10 mouse cellular contexts compared by ENCODE assay signal in the genomic region with DNA sequence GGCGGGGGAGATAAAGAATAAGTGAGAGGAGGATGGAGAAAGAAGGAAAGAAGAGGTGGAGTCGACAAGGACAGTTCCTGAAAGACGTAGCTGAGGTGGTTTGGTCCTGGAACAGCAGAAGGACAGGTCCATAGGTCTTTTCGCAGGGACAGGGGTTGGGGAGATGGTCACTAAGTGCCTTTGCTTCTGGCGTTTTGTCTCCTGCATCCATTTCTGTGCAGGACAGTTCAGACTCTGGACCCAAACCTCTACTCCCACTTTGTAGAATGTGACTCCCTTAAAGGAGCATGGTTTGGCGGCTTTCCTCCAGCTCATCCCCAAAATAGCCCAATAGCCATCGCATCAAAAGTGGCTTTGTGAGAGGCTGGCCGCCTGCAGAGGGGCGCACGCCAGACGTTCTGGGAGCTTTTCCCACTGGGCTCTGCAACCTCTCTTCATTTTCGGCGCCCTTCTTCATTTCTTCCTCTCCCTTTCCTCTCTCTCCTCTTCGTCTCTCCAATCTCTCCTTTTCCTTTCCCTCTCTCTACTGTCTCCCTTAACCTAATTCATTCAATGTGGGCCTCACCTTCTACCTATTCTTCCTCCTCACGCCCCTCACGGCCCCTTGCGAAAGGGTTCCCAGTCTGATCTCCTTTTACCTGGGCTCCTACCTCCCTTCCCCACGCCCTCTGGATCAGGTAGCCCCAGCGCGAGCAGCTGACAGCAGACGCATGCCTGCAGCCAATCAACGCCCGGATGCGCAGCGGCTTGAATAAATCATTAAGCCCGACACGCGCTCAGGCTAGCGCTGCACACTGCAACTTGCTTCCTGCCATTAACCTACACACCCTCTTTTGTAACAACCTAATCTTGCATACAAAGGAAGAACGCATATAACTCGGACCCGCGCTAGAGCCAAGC. TPM values are rescaled to one million over a fixed set of nuclear protein-coding genes. Genes with fewer than 3 reads are reported as not detected.
DNase-seq lines count a peak whose midpoint lies in the region; ATAC-seq and TF ChIP-seq lines count a peak whose summit lies in the region.
"Had no signal": no experiment of that assay in that cellular context is flagged by ENCODE, and none has a peak within 500 bp of the region (broad histone marks: within the 10 kb centered on the region; RNA-seq: fewer than 3 reads in every experiment).

No protein-coding gene starts in this region.

- H3K27ac ChIP-seq in intestine, embryonic 15.5 days: no peak overlapping the region
- H3K27ac ChIP-seq in limb, embryonic 14.5 days (replicated peaks; ENCODE audit: low read depth, low read length): no peak overlapping the region
- H3K27ac ChIP-seq: macrophage had no signal

- 2% methylated on average over 33 of the region's 33 CpGs for WGBS in intestine, embryonic 15.5 days
- WGBS in limb, embryonic 14.5 days: 1% methylated on average over 30 of the region's 33 CpGs

- H3K4me3 ChIP-seq in intestine, embryonic 15.5 days (replicated peaks): peak overlapping the region; percentile 9; the same call in 1 of the 2 replicates
- H3K4me3 ChIP-seq in limb, embryonic 14.5 days (replicated peaks; ENCODE audit: low read length): peak overlapping the region; percentile 14

- no peak for TF ChIP-seq POLR2A in limb, embryonic 14.5 days (IDR thresholded peaks at IDR 0.05; ENCODE audit: borderline replicate concordance, extremely low read depth, insufficient read depth, insufficient read length)

- ATAC-seq in frontal cortex, adult (ENCODE audit: low TSS enrichment): peak; percentile 87
- ATAC-seq in intestine, embryonic 15.5 days: peak; percentile 95
- no peak for ATAC-seq in limb, embryonic 14.5 days (ENCODE audit: low FRiP score, low read depth)
- no peak for ATAC-seq in monocyte, adult 5-6 weeks (replicated peaks; ENCODE audit: insufficient number of reproducible peaks, low FRiP score, low TSS enrichment, poor library complexity, severe bottlenecking)
- no peak for ATAC-seq in megakaryocyte-erythroid progenitor cell, adult 5-6 weeks (replicated peaks; ENCODE audit: low FRiP score, low TSS enrichment, poor library complexity, severe bottlenecking)

- peak overlapping the region; percentile 34 for H3K4me2 ChIP-seq in intestine, embryonic 15.5 days (replicated peaks)
- peak overlapping the region; percentile 11 for H3K4me2 ChIP-seq in limb, embryonic 14.5 days (replicated peaks; ENCODE audit: low read depth, low read length, severe bottlenecking)

- peaks cover 68% of the 10 kb centered on the region for H3K27me3 ChIP-seq in intestine, embryonic 15.5 days (replicated peaks)
- peaks cover 68% of the 10 kb centered on the region for H3K27me3 ChIP-seq in limb, embryonic 14.5 days (ENCODE audit: control insufficient read depth, insufficient read depth, low read length)

- no peaks in the 10 kb centered on the region for H3K4me1 ChIP-seq in intestine, embryonic 15.5 days (replicated peaks)
- H3K4me1 ChIP-seq in limb, embryonic 14.5 days (ENCODE audit: control insufficient read depth, insufficient read depth, low read length): no peaks in the 10 kb centered on the region

- DNase-seq in frontal cortex, postnatal 10 days (ENCODE audit: low spot score in 2 of 2): no peak
- peak; percentile 77 for DNase-seq in embryo, embryonic 10.5 days (ENCODE audit: low spot score)
- DNase-seq in limb, embryonic 14.5 days (ENCODE audit: low spot score): no peak
- DNase-seq in right cerebral cortex, postnatal 10 days (ENCODE audit: low spot score in 2 of 2): peak; percentile 74 to 77

- no peaks in the 10 kb centered on the region for H3K36me3 ChIP-seq in intestine, embryonic 15.5 days
- H3K36me3 ChIP-seq in limb, embryonic 14.5 days (ENCODE audit: control insufficient read depth, insufficient read depth, low read length): no peaks in the 10 kb centered on the region

- no peak overlapping the region for H3K9ac ChIP-seq in intestine, embryonic 15.5 days
- no peak overlapping the region for H3K9ac ChIP-seq in limb, embryonic 14.5 days (ENCODE audit: low read depth, low read length, severe bottlenecking)

- H3K9me3 ChIP-seq in intestine, embryonic 15.5 days: no peaks in the 10 kb centered on the region
- H3K9me3 ChIP-seq in limb, embryonic 14.5 days (ENCODE audit: control insufficient read depth, low read length): no peaks in the 10 kb centered on the region

RNA-seq across cellular contexts. Expression of a gene that starts 7.5 kb away (rescaled TPM):
- 7.4 and 10.3 TPM in 2 replicates for polyA plus RNA-seq in intestine, embryonic 15.5 days (2015; fragmentation: Nextera tagmentation; extraction: Ambion mirVana)
- polyA plus RNA-seq in limb, embryonic 14.5 days (2012; rRNA removed): 0.40 and 0.55 TPM in 2 replicates
- 0.23 and 0.36 TPM in 2 replicates for polyA plus RNA-seq in limb, embryonic 14.5 days (2014; fragmentation: Nextera tagmentation; extraction: Ambion mirVana)
- total RNA-seq in monocyte, adult 5-6 weeks (2017): not detected in 3 replicates
- not detected in 2 replicates for total RNA-seq in megakaryocyte-erythroid progenitor cell, adult 5-6 weeks (2014; fragmentation: Nextera tagmentation)
- not detected in 2 replicates for total RNA-seq in megakaryocyte-erythroid progenitor cell, adult 5-6 weeks (2017)
- total RNA-seq: common myeloid progenitor, adult 5-6 weeks had no signal
- polyA plus RNA-seq: macrophage had no signal

RNA-seq across cellular contexts. Expression of a gene that starts 35.6 kb away (rescaled TPM):
- 2.3 and 2.8 TPM in 2 replicates for polyA plus RNA-seq in intestine, embryonic 15.5 days (2015; fragmentation: Nextera tagmentation; extraction: Ambion mirVana)
- polyA plus RNA-seq in limb, embryonic 14.5 days (2012; rRNA removed): not detected in 2 replicates
- polyA plus RNA-seq in limb, embryonic 14.5 days (2014; fragmentation: Nextera tagmentation; extraction: Ambion mirVana): not detected in 2 replicates
- total RNA-seq in monocyte, adult 5-6 weeks (2017): not detected in 3 replicates
- not detected in 2 replicates for total RNA-seq in megakaryocyte-erythroid progenitor cell, adult 5-6 weeks (2014; fragmentation: Nextera tagmentation)
- total RNA-seq in megakaryocyte-erythroid progenitor cell, adult 5-6 weeks (2017): not detected in 2 replicates
- total RNA-seq: common myeloid progenitor, adult 5-6 weeks had no signal
- polyA plus RNA-seq: macrophage had no signal

Comparison
In these comparisons a context has a peak if more than half of its experiments do, and no peak if none do; other contexts are left out.
1. ATAC-seq: peak in frontal cortex, adult (single experiment) and intestine, embryonic 15.5 days (single experiment); none in limb, embryonic 14.5 days (single experiment), monocyte, adult 5-6 weeks (single experiment) and megakaryocyte-erythroid progenitor cell, adult 5-6 weeks (single experiment).
2. DNase-seq: peak in embryo, embryonic 10.5 days (single experiment) and right cerebral cortex, postnatal 10 days (2 of 2); none in frontal cortex, postnatal 10 days (0 of 2) and limb, embryonic 14.5 days (single experiment).